Mouse (Mus musculus) effector memory CD4-positive, alpha-beta T cell, adult 7 months (primary cell): ENCODE results near the gene Asic1. TPM values are rescaled to one million over a fixed set of nuclear protein-coding genes. Genes with fewer than 3 reads are reported as not detected.

Experiments
- polyA plus RNA-seq: library from polyadenylated mRNA; unstranded; fragments of 100-300 nt; shearing (Covaris generic); gene quantifications from one replicate; pipeline ENCODE4 v1.2.1, GENCODE M21; 2017

Asic1 gene
- 0.29 TPM for polyA plus RNA-seq

GRCm38 (mm10) chr15:99670154-99670821 is at the start of gene Asic1:
Asic1 (plus strand) TSS chr15:99670368.

GRCm38 (mm10) chr15:99651163-99651872 is 18.9 kb upstream of the Asic1 start, which contains the start of gene Racgap1:
Racgap1 (minus strand) TSS chr15:99651656.

GRCm38 (mm10) chr15:99701999-99702900 is 32.1 kb downstream of the Asic1 start, which contains the start of gene Smarcd1:
Smarcd1 (plus strand) TSS chr15:99702129.

GRCm38 (mm10) chr15:99705440-99706048 is 35.4 kb downstream of the Asic1 start, which contains the start of gene Gm17349:
Gm17349 (minus strand) TSS chr15:99705490.

GRCm38 (mm10) chr15:99717386-99718334 is 47.5 kb downstream of the Asic1 start, which contains the start of gene Gpd1:
Gpd1 (plus strand) TSS chr15:99717515.

GRCm38 (mm10) chr15:99725341-99726155 is 55.4 kb downstream of the Asic1 start, which contains the start of gene Cox14:
Cox14 (plus strand) TSS chr15:99725618.

Other genes with a start within 250 kb of the Asic1 start
- 8.0 TPM for gene Nckap5l, start 212.6 kb upstream of the Asic1 start, polyA plus RNA-seq
- gene Bcdin3d, start 195.6 kb upstream of the Asic1 start, polyA plus RNA-seq: 10.3 TPM
- gene Faim2, start 142.2 kb upstream of the Asic1 start, polyA plus RNA-seq: not detected
- not detected for gene Aqp2, start 91.3 kb upstream of the Asic1 start, polyA plus RNA-seq
- not detected for gene Aqp5, start 79.6 kb upstream of the Asic1 start, polyA plus RNA-seq
- gene Aqp6, start 69.0 kb upstream of the Asic1 start, polyA plus RNA-seq: not detected
- 17.6 TPM for gene Racgap1, start 18.7 kb upstream of the Asic1 start, polyA plus RNA-seq
- gene Smarcd1, start 31.8 kb downstream of the Asic1 start, polyA plus RNA-seq: 18.4 TPM
- gene Gm17349, start 35.1 kb downstream of the Asic1 start, polyA plus RNA-seq: not detected
- 0.18 TPM for gene Gpd1, start 47.1 kb downstream of the Asic1 start, polyA plus RNA-seq
- 121 TPM for gene Cox14, start 55.2 kb downstream of the Asic1 start, polyA plus RNA-seq
- 70.8 TPM for gene Cers5, start 102.5 kb downstream of the Asic1 start, polyA plus RNA-seq
- gene Lima1, start 205.1 kb downstream of the Asic1 start, polyA plus RNA-seq: 1.3 TPM